ENCODE assay signal across 13 mouse cellular contexts in genomic region chr4:88211200-88211885, GRCm38 (mm10).
DNase-seq lines count a peak whose midpoint lies in the region; ATAC-seq and TF ChIP-seq lines count a peak whose summit lies in the region.
"Had no signal": no experiment of that assay in that cellular context is flagged by ENCODE, and none has a peak within 500 bp of the region (broad histone marks: within the 10 kb centered on the region; RNA-seq: fewer than 3 reads in every experiment).

No protein-coding gene starts in this region.

- no peak overlapping the region for H3K9ac ChIP-seq in forebrain, embryonic 16.5 days (replicated peaks; ENCODE audit: low read depth, low read length)
- H3K9ac ChIP-seq in midbrain, embryonic 15.5 days = no peak overlapping the region
- H3K9ac ChIP-seq: liver, embryonic 13.5 days had no signal

- TF ChIP-seq POLR2A in brain, embryonic 14.5 days (IDR thresholded peaks at IDR 0.05; ENCODE audit: borderline replicate concordance, extremely low read depth, insufficient read depth, insufficient read length, poor library complexity, severe bottlenecking) = no peak

- peak overlapping the region; percentile 51 for H3K27ac ChIP-seq in layer of hippocampus, adult 2 months
- peak overlapping the region; percentile 76 for H3K27ac ChIP-seq in forebrain, embryonic 16.5 days (ENCODE audit: low read length)
- peak overlapping the region; percentile 78 for H3K27ac ChIP-seq in midbrain, embryonic 15.5 days
- H3K27ac ChIP-seq: liver, embryonic 13.5 days had no signal

- 29% methylated on average over 2 of the region's 2 CpGs for WGBS in forebrain, embryonic 16.5 days
- 26% methylated on average over 2 of the region's 2 CpGs for WGBS in midbrain, embryonic 15.5 days

- no peaks in the 10 kb centered on the region for H3K27me3 ChIP-seq in forebrain, embryonic 16.5 days (replicated peaks; ENCODE audit: control insufficient read depth, insufficient read depth, low read length)
- H3K27me3 ChIP-seq in midbrain, embryonic 15.5 days (replicated peaks) = no peaks in the 10 kb centered on the region
- H3K27me3 ChIP-seq: liver, embryonic 13.5 days had no signal

- H3K4me3 ChIP-seq in layer of hippocampus, adult 2 months = no peak overlapping the region
- no peak overlapping the region for H3K4me3 ChIP-seq in forebrain, embryonic 16.5 days (replicated peaks; ENCODE audit: low read length)
- H3K4me3 ChIP-seq in midbrain, embryonic 15.5 days = no peak overlapping the region
- H3K4me3 ChIP-seq: liver, embryonic 13.5 days had no signal

- peak; percentile 79 for ATAC-seq in forebrain, embryonic 16.5 days
- ATAC-seq in midbrain, embryonic 15.5 days (replicated peaks) = peak; percentile 93
- ATAC-seq: inflammation-experienced regulatory T-cells, adult 6 months had no signal

- TF ChIP-seq CTCF in layer of hippocampus, adult 2 months (conservative IDR thresholded peaks at IDR 0.05) = no peak
- no peak for TF ChIP-seq CTCF in brain, embryonic 14.5 days (IDR thresholded peaks at IDR 0.05; ENCODE audit: borderline replicate concordance, extremely low read depth, insufficient read depth, insufficient read length)

- H3K4me2 ChIP-seq in forebrain, embryonic 16.5 days (ENCODE audit: low read length) = peak overlapping the region; percentile 14; the same call in 1 of the 2 replicates
- H3K4me2 ChIP-seq in midbrain, embryonic 15.5 days = peak overlapping the region; percentile 20; the same call in 1 of the 2 replicates
- H3K4me2 ChIP-seq: liver, embryonic 13.5 days had no signal

- peak in 1 of 2 experiments; percentile 55 for DNase-seq in layer of hippocampus, adult 2 months (ENCODE audit: low spot score in 2 of 2)
- no peak for DNase-seq in layer of hippocampus, postnatal 25 days (ENCODE audit: extremely low spot score in 1 of 2, low spot score in 1 of 2)
- peak; percentile 95 for DNase-seq in brain, embryonic 14.5 days (ENCODE audit: low read depth)
- DNase-seq in spleen, postnatal 36 days (ENCODE audit: low spot score in 2 of 2) = no peak
- DNase-seq in liver = no peak
- DNase-seq: cerebellum, adult 18-20 months; gastrocnemius, postnatal 25 days; kidney, postnatal 10 days; liver, embryonic 13.5 days; thymus, adult 18-20 months had no signal

- no peaks in the 10 kb centered on the region for H3K9me3 ChIP-seq in forebrain, embryonic 16.5 days (ENCODE audit: control insufficient read depth, low read length)
- H3K9me3 ChIP-seq in midbrain, embryonic 15.5 days = no peaks in the 10 kb centered on the region
- H3K9me3 ChIP-seq: liver, embryonic 13.5 days had no signal

- no peaks in the 10 kb centered on the region for H3K36me3 ChIP-seq in forebrain, embryonic 16.5 days (ENCODE audit: control insufficient read depth, insufficient read depth)
- no peaks in the 10 kb centered on the region for H3K36me3 ChIP-seq in midbrain, embryonic 15.5 days (replicated peaks)
- H3K36me3 ChIP-seq: liver, embryonic 13.5 days had no signal

- peaks cover 30% of the 10 kb centered on the region for H3K4me1 ChIP-seq in forebrain, embryonic 16.5 days (replicated peaks; ENCODE audit: control insufficient read depth, insufficient read depth, low read length)
- H3K4me1 ChIP-seq in midbrain, embryonic 15.5 days = peaks cover 20% of the 10 kb centered on the region
- H3K4me1 ChIP-seq: liver, embryonic 13.5 days had no signal
